Mouse (Mus musculus): ENCODE data around the gene Fasn. TPM values are rescaled to one million over a fixed set of nuclear protein-coding genes. Genes with fewer than 3 reads are reported as not detected.
"Not testable (repeated sequence)": the region's sequence is repeated elsewhere in the genome, so short reads cannot be mapped to it uniquely, and the experiment has no call there.

Fasn gene
- total RNA-seq (2021): 94.1 and 150 TPM in 2 replicates
- long read RNA-seq, experiment 1, full-length matches to known transcripts: 6 of 31 reads
- long read RNA-seq, experiment 1, partial matches to known transcripts: 21 of 31 reads
- long read RNA-seq, experiment 1, other reads (novel, unspliced or antisense): 4 of 31 reads
- long read RNA-seq, experiment 2, full-length matches to known transcripts: 9 of 58 reads
- long read RNA-seq, experiment 2, partial matches to known transcripts: 40 of 58 reads
- long read RNA-seq, experiment 2, other reads (novel, unspliced or antisense): 9 of 58 reads

- peak; percentile 99 for DNase-seq
Observed at GRCm38 (mm10) chr11:120823956-120824786, at the start of gene Fasn. Gene Fasn, minus strand, starts transcription at chr11:120824547.

DNA sequence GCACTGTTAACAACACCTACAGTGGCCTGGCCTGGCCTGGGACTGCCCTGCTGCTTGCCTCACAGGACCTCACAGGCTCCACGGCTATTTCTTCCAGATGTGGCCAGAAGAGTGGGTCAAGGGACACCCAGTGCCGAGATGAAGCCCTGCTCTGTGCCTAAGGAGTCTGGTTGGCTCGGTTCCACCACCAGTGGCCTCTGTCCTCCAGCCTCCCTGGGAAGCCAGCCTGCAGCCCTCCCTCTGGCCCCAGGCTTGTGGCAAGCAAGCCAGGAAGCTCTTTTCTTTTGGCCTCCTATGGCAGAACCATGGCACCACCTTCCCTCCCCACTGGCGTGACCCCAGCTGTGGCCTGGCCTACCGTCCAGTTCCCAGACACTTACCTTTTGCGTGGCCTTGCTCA, 48.9 kb upstream of the Fasn start:
- DNase-seq: peak; percentile 79

DNA sequence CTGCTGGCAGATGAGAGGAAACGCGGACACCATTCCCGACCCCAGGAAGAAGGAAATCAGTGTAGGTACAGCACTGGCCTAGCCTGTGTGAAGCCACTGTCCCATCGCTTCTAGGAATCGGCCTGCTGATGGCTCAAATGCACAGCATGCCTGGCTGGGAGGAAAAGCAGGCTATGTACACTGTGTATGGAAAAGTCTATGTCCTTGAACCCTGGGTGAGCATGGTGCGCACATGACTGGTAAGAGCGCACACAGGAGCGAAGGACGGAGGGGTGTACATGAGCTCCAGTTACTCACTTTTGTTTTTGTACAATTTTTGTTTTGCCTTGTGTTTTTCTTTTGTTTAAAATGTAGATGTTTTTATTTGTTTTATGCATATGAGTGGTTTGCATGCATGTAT, 47.2 kb upstream of the Fasn start:
- DNase-seq: no peak

DNA sequence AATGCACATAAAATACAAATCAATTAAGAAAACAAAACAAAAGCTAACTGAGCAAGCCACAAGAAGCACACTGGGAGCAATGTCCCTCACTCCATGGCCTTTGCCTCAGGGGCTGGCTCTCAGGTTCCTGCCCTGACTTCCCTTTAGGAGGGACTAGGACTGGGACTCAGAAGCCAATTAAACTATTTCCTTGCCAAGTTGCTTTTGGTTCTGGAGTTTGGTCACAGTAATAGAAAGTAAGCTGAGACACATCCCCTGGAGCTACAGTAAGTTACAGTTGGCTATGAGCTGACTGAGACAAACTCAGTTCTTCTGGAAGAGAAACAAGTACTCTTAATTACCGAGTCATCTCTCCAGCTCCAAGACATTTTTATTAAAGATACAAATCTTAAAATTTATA, 41.5 kb upstream of the Fasn start:
- no peak for DNase-seq

DNA sequence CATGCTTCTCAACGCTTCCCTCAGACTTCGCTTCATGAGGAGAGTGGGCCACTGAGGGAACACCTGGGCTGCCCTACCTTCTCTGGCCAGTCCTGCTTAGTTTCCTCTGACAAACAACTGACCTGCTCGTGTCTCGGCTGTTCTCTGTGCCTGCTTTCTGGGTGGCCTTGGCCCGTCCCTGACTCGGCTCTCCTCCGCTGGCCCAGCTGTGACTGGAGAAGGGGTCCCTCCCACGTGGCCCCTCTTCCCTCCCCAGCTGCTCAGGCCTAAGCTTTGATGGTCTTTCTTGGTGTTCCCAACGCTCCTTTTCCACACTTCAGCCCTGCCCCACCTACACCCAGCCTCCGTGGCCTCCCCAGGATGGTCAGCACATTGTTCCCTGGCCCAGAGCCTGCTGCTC, 38.5 kb upstream of the Fasn start:
- DNase-seq: peak; percentile 29

DNA sequence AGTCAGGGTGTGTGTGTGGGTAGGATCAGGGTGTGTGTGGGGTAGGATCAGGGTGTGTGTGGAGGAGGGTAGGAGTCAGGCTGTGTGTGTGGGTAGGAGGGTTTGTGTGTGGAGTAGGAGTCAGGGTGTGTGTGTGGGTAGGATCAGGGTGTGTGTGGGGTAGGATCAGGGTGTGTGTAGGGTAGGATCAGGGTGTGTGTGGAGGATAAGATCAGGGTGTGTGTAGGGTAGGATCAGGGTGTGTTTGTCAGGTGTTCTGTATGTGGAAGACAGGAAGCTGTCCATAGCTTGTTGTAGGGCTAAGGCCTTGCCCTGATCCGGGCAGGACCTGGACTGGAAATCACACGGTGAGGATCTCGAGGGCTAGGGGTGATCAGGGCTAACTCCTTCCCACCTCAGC, 31.6 kb upstream of the Fasn start:
- not testable (repeated sequence) for DNase-seq

- DNase-seq: no peak
Observed at GRCm38 (mm10) chr11:120853788-120854187, 29.4 kb upstream of the Fasn start.

GRCm38 (mm10) chr11:120853158-120853557, 28.8 kb upstream of the Fasn start:
- DNase-seq: no peak

DNA sequence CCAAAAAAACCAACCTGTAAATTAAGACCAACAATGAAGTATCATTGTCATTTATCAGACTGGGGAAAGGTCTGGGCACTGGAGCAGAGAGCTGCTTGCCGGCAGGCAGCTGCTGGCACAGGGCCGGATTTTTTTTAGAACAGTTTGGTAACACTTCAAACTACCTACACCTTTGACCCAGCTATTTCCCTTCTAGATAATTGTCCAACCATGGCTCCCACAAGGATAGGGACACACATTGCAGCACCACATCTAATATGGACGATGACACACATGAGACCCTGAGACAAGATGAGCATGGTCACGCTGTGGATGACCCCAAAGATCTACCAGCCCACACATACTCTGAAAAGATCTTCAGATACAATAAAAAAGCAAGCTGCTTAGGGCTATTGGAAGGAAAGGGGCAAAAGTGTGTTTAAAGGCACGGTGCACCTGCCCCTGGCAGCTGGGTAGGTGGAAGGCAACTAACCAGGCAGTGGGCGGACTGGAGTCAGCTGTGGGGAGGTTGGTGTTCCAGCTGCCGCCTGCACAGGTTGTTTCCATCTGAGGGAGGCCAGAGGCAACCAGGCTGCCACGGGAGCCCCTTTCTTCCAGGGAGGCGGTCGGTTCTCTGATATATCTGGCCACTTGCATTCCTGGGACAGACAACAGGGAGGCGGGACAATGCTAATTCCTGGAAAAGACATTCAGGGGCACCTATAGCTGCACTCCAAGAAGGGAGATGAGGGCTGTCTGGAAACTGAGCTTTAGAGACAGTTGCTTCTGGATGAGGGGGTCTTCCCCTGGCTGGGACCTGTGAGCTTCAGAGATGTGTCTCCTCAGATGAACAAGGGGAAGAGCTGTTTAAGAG, 28.0 kb upstream of the Fasn start:
- peak; percentile 81 for DNase-seq

DNA sequence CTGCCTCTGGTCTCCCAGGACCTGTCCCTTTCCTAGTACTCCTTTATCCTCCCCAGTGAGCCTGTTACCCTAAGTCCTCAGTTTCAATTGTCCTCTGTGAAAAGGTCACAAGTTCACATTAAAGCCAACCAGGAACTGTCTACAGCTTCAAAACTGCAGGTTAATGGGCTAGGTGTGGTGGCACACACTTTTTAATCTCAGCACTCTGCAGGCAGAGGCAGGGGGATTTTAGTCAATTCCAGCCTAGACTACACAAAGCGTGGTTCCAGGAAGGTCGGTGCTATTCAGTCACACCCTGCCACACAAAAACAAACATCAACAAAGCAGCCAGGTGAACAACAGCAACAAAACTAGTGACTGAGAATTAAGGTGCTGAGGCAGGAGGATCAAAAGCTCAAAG, 27.2 kb upstream of the Fasn start:
- DNase-seq: no peak

- DNase-seq: peak; percentile 40
Observed at GRCm38 (mm10) chr11:120851132-120851531, 26.8 kb upstream of the Fasn start.

- DNase-seq: no peak
Observed at GRCm38 (mm10) chr11:120850331-120851030, 26.1 kb upstream of the Fasn start.

GRCm38 (mm10) chr11:120846725-120847475, 22.6 kb upstream of the Fasn start:
- DNase-seq: no peak

DNA sequence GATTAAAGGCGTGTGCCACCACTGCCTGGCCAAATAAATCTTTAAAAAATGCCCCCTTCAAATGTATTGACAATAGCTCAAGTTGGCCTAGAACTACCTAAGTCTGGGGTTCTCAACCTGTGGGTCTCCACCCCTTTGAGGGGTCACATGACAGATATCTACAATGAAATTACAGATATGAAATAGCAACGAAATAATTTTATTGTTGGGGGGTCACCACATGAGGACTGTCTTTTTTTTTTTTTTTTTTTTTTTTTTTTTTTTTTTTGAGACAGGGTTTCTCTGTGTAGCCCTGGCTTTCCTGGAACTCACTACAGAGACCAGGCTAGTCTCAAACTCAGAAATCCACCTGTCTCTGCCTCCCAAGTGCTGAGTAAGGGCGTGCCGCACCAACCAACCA, 20.0 kb upstream of the Fasn start:
- DNase-seq: no peak

DNA sequence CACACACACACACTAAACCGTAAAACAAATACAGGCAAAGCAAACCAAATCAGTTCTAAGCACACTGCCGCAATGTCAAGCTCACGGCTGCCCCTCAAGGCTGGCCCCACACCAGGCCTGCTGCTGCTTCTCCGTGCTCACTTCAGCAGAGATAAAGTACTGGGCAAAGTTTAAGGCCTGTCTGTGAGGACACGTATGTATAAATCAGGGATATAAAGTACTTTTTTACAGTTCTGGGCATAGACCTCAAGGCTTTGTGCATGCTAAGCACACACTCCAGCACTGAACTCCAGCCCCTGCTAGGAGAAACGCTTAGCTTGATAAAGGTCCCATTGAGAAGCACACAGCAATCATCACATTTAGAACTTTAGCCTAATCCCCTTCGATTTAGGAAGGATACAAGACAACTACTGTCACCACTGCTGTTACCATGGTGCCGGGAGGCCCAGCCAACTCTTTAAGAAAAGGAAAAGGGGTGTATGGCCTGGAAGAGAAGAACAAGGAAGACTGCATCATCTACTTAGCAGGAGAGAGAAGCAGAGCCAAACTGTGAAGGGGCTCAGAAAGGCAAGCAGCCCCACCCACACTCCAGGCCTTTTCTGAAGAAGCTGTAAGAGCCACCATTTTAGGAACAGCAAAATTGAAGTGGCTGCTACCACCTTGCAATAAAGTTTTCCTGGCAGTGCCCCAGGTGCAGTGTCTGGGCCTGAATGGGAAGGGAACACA, 9.4 kb upstream of the Fasn start:
- DNase-seq: no peak

DNA sequence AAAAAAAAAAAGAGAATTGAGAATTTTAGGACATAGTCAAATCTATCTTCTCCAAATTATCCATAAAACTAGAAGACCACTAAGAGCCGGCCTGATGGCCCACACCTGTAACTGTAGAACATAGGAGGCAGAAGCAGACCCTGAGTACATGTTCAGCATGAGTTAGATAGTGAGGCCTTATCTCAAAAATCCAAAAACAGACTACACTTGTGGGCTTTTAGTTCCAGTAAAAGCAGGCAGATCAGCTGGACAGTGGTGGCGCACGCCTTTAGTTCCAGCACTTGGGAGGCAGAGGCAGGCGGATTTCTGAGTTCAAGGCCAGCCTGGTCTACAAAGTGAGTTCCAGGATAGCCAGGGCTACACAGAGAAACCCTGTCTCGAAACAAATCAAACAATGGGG, 8.6 kb upstream of the Fasn start:
- not testable (repeated sequence) for DNase-seq

- DNase-seq: no peak
Observed at GRCm38 (mm10) chr11:120831659-120832440, 7.5 kb upstream of the Fasn start.

DNA sequence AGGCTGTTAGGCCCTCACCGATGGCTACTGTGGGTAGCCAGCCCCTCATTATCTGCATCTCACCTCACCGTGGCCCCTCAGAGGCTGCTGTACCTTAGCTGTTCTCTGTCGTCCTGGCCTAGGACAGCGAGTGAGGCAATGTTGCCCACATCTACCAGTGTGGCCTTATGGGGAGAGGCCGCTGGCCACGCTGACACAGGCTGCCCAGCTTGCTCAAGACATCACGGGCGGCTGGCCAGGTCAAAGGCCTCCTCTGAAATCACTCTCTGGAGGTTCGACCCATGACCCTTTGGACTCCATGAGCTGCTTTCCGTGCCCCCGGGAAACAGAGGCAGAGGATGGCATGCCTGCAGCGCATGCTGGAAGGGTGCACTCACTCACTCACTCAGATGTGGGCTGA, 6.3 kb upstream of the Fasn start:
- DNase-seq: peak; percentile 78

GRCm38 (mm10) chr11:120829757-120830532, 5.6 kb upstream of the Fasn start:
- no peak for DNase-seq
